Mouse (Mus musculus): ENCODE results near the gene Tmem189.

Gene Tmem189

GRCm38 (mm10) chr2:167680657-167681056 lies 9.0 kb downstream of the Tmem189 start:
- in situ Hi-C loops (cut with MboI, MseI), result no loop called here

GRCm38 (mm10) chr2:167679902-167680430 lies 9.7 kb downstream of the Tmem189 start:
- in situ Hi-C loops (cut with MboI, MseI), result no loop called here

GRCm38 (mm10) chr2:167678600-167678999 lies 11.0 kb downstream of the Tmem189 start:
- in situ Hi-C loops (cut with MboI, MseI), result no loop called here

GRCm38 (mm10) chr2:167675120-167675909 lies 14.3 kb downstream of the Tmem189 start:
- in situ Hi-C loops (cut with MboI, MseI), result no loop called here

GRCm38 (mm10) chr2:167672212-167672685 lies 17.4 kb downstream of the Tmem189 start:
- in situ Hi-C loops (cut with MboI, MseI), result no loop called here

- in situ Hi-C loops (cut with MboI, MseI), result no loop called here
These were observed 18.5 kb downstream of the Tmem189 start for GRCm38 (mm10) chr2:167671101-167671633.

GRCm38 (mm10) chr2:167669398-167669797 lies 20.2 kb downstream of the Tmem189 start:
- in situ Hi-C loops (cut with MboI, MseI), result no loop called here

GRCm38 (mm10) chr2:167668426-167668825 lies 21.2 kb downstream of the Tmem189 start:
- in situ Hi-C loops (cut with MboI, MseI), result no loop called here

- in situ Hi-C loops (cut with MboI, MseI), result no loop called here
These were observed 23.5 kb downstream of the Tmem189 start for GRCm38 (mm10) chr2:167665972-167666713.

GRCm38 (mm10) chr2:167662713-167663112 lies 26.9 kb downstream of the Tmem189 start:
- in situ Hi-C loops (cut with MboI, MseI), result no loop called here

GRCm38 (mm10) chr2:167661270-167662203 lies 28.1 kb downstream of the Tmem189 start, which contains the start of gene Gm20431:
Gm20431 (minus strand) TSS chr2:167661496.
- in situ Hi-C loops (cut with MboI, MseI), result no loop called here

GRCm38 (mm10) chr2:167660611-167660971 lies 29.0 kb downstream of the Tmem189 start:
- in situ Hi-C loops (cut with MboI, MseI), result no loop called here

- in situ Hi-C loops (cut with MboI, MseI), result no loop called here
These were observed 29.6 kb downstream of the Tmem189 start for GRCm38 (mm10) chr2:167659847-167660610.

- in situ Hi-C loops (cut with MboI, MseI), result no loop called here
These were observed 30.3 kb downstream of the Tmem189 start for GRCm38 (mm10) chr2:167659177-167659846.

- in situ Hi-C loops (cut with MboI, MseI), result no loop called here
These were observed 30.9 kb downstream of the Tmem189 start for GRCm38 (mm10) chr2:167658712-167659111.

GRCm38 (mm10) chr2:167657973-167658372 lies 31.6 kb downstream of the Tmem189 start:
- in situ Hi-C loops (cut with MboI, MseI), result no loop called here

GRCm38 (mm10) chr2:167656629-167657478 lies 32.8 kb downstream of the Tmem189 start:
- in situ Hi-C loops (cut with MboI, MseI), result no loop called here

GRCm38 (mm10) chr2:167654911-167655600 lies 34.6 kb downstream of the Tmem189 start:
- in situ Hi-C loops (cut with MboI, MseI), result no loop called here

Measured in T-helper 2 cell (primary cell).